Mouse (Mus musculus) liver, embryonic 16.5 days (tissue): Measurements from ENCODE around the gene Ide. TPM values are rescaled to one million over a fixed set of nuclear protein-coding genes. Genes with fewer than 3 reads are reported as not detected.
"Not testable (repeated sequence)": the region's sequence is repeated elsewhere in the genome, so short reads cannot be mapped to it uniquely, and the experiment has no call there.

Experiments
- ATAC-seq: fragments of 200-750 bp; cut with Nextera tagmentation; 2 replicates; pipeline ENCODE4 v1.8.0; 2017; ENCODE audit warnings: low read depth, mild to moderate bottlenecking, moderate number of reproducible peaks, moderate library complexity
- H3K27ac ChIP-seq: fragments of 300-500 bp; sonication (generic); 2 replicates; pipeline ENCODE4 v1.5.1; 2014; ENCODE audit warnings: mild to moderate bottlenecking, low read length
- H3K27me3 ChIP-seq: fragments of 300-500 bp; sonication (generic); 2 replicates; pipeline ENCODE4 v1.6.1; 2014; ENCODE audit warnings: low read depth, low read length, mixed read lengths; ENCODE audit not compliant: control insufficient read depth, insufficient read depth
- H3K36me3 ChIP-seq: fragments of 300-500 bp; sonication (generic); 2 replicates; pipeline ENCODE4 v1.6.1; 2014; ENCODE audit warnings: mild to moderate bottlenecking; ENCODE audit not compliant: control insufficient read depth, insufficient read depth
- H3K4me1 ChIP-seq: fragments of 300-500 bp; sonication (generic); 2 replicates; pipeline ENCODE4 v1.6.1; 2014; ENCODE audit warnings: low read depth, low read length, mixed read lengths; ENCODE audit not compliant: control insufficient read depth
- H3K4me2 ChIP-seq: fragments of 300-500 bp; sonication (generic); 2 replicates; pipeline ENCODE4 v1.6.1; 2014; ENCODE audit warnings: low read depth, low read length, mixed read lengths
- H3K4me3 ChIP-seq: fragments of 300-500 bp; sonication (generic); 2 replicates; pipeline ENCODE4 v1.5.1; 2014; ENCODE audit warnings: low read depth, mild to moderate bottlenecking, low read length
- H3K9ac ChIP-seq: fragments of 300-500 bp; sonication (generic); 2 replicates; pipeline ENCODE4 v1.6.1; 2014; ENCODE audit warnings: low read depth, low read length
- H3K9me3 ChIP-seq: fragments of 300-500 bp; sonication (generic); replicated peaks from 2 replicates; pipeline ENCODE4 v1.6.1; 2016; ENCODE audit warnings: low read length; ENCODE audit not compliant: control insufficient read depth
- WGBS: fragments of 180-500 bp; shearing (Covaris S2); extraction: QIAGEN DNeasy Blood & Tissue Kit; methylation state at CpG from one replicate; pipeline ENCODE4 v1.1.7; 2014; ENCODE audit not compliant: insufficient replicate concordance; 5-methylcytosine and 5-hydroxymethylcytosine counted together
- polyA plus RNA-seq: library from polyadenylated mRNA; unstranded; fragments of >200 nt; fragmentation: Nextera tagmentation; extraction: Ambion mirVana; gene quantifications from 2 replicates; pipeline ENCODE4 v1.2.1, GENCODE M21; 2015

Gene Ide
- polyA plus RNA-seq, 1 experiment from 2014 or later = 24.7 TPM

DNA sequence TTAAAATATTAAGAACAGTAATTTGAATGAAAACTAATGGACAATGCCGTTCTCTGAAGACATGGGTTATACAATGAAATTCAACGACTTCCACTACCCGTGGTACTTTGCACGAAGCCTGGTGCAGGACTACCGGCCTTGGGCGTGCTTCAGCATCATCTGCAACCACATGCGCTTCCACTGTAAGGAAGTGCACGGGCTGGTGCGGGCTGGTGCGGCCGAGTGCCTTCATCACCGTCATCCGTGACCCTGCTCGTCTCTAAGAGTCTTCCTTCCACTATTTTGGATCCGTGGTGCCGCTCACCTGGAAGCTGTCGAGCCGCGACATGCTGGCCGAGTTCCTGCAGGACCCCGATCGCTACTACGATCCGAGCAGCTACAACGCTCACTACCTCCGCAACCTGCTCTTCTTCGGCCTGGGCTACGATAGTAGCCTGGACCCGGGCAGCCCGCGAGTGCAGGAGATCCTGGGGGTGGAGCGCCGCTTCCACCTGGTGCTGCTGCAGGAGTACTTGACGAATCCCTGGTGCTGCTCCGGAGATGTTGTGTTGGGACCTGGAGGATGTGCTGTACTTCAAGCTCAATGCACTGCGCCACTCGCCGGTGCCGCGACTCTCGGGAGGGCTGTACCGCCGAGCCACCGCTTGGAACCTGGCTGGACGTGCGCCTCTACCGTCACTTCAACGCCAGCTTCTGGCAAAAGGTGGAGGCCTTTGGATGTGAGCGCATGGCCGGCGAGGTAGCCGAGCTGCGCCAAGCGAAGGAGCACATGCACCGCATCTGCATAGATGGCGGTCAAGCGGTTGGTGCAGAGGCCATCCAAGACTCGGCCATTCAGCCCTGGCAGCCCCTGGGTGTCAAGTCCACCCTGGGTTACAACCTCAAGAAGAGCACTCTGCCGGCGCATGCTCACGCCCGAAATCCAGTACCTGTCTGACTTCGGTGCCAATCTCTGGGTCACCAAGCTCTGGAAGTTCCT lies 103.8 kb downstream of the Ide start:
- Histone ChIP-seq H3K9me3 (no peaks in the 10 kb centered on the region), H3K36me3 (no peaks in the 10 kb centered on the region), H3K27me3 (peaks cover 3% of the 10 kb centered on the region), H3K27ac (peak overlapping the region; percentile 84), H3K4me2 (peak overlapping the region; percentile 87), H3K4me1 (peaks cover 52% of the 10 kb centered on the region), H3K4me3 (peak overlapping the region; percentile 69), H3K9ac (peak overlapping the region; percentile 74)
- WGBS = 6% methylated on average over 63 of the region's 63 CpGs
- ATAC-seq = no peak

DNA sequence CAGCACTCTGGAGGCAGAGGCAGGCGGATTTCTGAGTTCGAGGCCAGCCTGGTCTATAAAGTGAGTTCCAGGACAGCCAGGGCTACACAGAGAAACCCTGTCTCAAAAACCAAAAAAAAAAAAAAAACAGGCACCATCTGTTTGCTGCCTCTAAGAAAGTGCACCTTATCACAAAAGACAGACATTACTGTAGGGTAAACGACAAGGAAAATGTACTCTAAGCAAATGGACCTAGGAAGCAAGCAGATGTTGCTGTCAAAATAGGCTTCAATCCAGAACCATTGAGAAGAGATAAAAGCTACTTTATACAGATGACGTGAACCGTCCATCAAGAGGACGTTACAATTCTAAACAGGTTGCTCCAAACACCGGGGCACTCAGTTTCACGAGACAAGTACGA lies 105.1 kb downstream of the Ide start:
- H3K27me3 ChIP-seq, H3K36me3 ChIP-seq, H3K9me3 ChIP-seq: not testable (repeated sequence)
- Histone ChIP-seq H3K4me3 (peak overlapping the region; percentile 37), H3K27ac (peak overlapping the region; percentile 93), H3K9ac (peak overlapping the region; percentile 27), H3K4me2 (peak overlapping the region; percentile 87), H3K4me1 (peaks cover 47% of the 10 kb centered on the region)
- ATAC-seq = peak; percentile 69
- WGBS = 26% methylated on average over 9 of the region's 9 CpGs

DNA sequence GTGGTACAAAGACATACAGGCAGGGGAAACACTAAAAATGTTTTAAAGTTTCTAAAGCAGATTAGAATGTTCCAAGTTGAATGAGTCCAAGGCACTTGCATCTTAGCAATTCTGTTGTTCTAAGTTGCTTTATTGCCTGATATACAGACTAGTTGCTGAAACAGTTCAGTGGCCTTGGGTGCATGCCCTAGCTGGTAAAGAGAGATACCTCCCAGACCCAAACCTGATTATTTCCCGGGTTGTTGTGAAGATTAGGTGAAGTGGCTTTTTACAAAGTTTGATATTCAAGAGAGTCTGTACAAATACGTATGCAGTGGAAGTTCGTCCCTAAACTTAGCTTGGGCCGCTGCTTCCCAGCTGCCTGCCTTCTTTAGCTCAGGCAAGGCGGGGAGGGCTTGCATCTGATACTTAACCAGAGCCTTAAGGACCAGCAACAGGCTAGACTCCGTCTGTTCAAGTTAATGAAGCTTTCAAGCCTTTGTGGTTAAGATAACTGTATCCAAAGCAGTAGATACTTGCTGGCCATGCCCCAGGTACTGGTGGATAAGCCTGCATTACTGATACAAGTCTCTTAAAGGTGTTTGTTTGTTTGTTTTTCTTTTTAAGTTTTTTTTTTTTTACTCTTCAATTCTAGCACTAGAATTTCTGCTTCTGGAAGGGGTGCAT lies 112.3 kb downstream of the Ide start:
- no peak overlapping the region for H3K9ac ChIP-seq
- WGBS = 47% methylated on average over 6 of the region's 6 CpGs
- H3K27me3 ChIP-seq = no peaks in the 10 kb centered on the region
- ATAC-seq = peak; percentile 64
- no peak overlapping the region for H3K4me3 ChIP-seq
- H3K9me3 ChIP-seq = no peaks in the 10 kb centered on the region
- H3K4me2 ChIP-seq = no peak overlapping the region
- peaks cover 22% of the 10 kb centered on the region for H3K36me3 ChIP-seq
- peak overlapping the region; percentile 69 for H3K27ac ChIP-seq
- peaks cover 13% of the 10 kb centered on the region for H3K4me1 ChIP-seq

Other genes starting within 250 kb of the Ide start
- 143 and 145 TPM in 2 replicates for gene March5, start 130.3 kb downstream of the Ide start, polyA plus RNA-seq
- 3.7 and 3.8 TPM in 2 replicates for gene Cpeb3, start 129.3 kb downstream of the Ide start, polyA plus RNA-seq
- gene Kif11, start 38.6 kb upstream of the Ide start, polyA plus RNA-seq = 50.1 and 54.8 TPM in 2 replicates
- 34.2 and 34.6 TPM in 2 replicates for gene Hhex, start 97.0 kb upstream of the Ide start, polyA plus RNA-seq
- gene Exoc6, start 212.6 kb upstream of the Ide start, polyA plus RNA-seq = 25.7 and 28.0 TPM in 2 replicates